Mouse (Mus musculus): ENCODE measurements at regions not wholly inside any gene's neighbourhood (a gene's known extent, or its start where the extent isn't known, plus 50 kb on each side); places are given as distances from the start of the nearest gene placed in this dataset.

DNA sequence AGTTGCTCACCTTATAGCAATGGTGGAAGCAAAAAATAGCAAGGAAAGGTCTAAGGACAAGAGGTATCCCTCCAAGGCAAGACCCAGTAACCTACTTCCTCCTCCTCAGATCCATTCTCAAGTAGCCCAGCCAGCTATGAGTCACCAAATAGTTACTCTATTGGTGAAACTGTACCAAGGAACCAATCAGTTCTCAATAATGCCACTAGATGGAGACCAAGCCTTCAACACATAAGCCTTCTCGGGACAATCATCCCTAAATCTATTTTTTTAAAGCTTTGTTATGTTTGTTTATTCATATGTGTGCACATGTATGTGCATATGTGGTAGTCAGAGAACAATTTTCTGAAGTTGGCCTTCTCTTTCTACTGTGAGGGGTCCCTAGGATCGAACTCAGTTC, 434.3 kb upstream of the Xylt1 start:
- H3K36me3 ChIP-seq (ENCODE audit: insufficient read depth, low read length): no peaks in the 10 kb centered on the region
- TF ChIP-seq NANOG (IDR thresholded peaks at IDR 0.05; ENCODE audit: borderline replicate concordance, low read length) (no peak), POU5F1 (IDR thresholded peaks at IDR 0.05; ENCODE audit: borderline replicate concordance, low read length) (no peak), CTCF (conservative IDR thresholded peaks at IDR 0.05; ENCODE audit: low read length) (no peak)
- no peaks in the 10 kb centered on the region for H3K4me1 ChIP-seq (replicated peaks; ENCODE audit: low read depth, low read length)
- no peaks in the 10 kb centered on the region for H3K9me3 ChIP-seq (ENCODE audit: low read length)
- no peak overlapping the region for H3K4me3 ChIP-seq (replicated peaks; ENCODE audit: low read length)
- H3K27me3 ChIP-seq (ENCODE audit: insufficient read depth, low read length): no peaks in the 10 kb centered on the region

DNA sequence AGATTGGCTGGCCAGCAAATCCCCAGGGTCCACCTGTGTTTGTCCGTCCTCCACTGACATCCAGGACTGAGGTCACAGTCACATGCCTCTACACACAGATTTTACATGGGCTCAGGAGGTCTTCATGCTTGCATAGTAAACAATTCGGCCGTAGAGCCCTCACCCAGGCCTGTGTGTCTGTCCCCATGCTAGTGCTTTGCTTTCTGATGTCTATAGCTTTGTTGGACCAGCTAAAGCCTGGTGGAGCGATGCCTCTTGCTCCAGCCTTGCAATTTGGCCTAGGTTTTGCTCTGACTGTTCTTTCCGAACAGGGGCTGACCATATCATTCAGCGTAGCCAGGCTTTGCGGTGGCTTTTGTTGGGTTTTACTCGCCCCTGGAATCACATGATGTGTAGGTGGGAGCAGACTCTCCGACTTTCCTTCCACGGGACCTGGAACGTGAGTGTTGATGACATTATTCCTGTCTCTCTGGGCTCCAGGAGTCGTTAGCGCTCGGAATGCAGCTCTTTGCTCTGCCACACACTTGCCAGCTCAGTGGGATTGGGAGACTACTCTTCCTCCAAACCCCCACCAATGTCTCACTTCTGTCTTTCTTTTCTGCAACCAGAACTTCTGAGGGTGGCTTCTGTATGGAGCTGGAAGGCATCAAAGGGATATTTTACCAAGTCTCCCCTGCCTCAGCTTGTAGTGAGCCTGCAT, 421.4 kb upstream of the Xylt1 start:
- H3K9me3 ChIP-seq (ENCODE audit: low read length): no peaks in the 10 kb centered on the region
- no peak overlapping the region for H3K4me3 ChIP-seq (replicated peaks; ENCODE audit: low read length)
- H3K4me1 ChIP-seq (replicated peaks; ENCODE audit: low read depth, low read length): no peaks in the 10 kb centered on the region
- no peaks in the 10 kb centered on the region for H3K36me3 ChIP-seq (ENCODE audit: insufficient read depth, low read length)
- no peak for TF ChIP-seq NANOG (IDR thresholded peaks at IDR 0.05; ENCODE audit: borderline replicate concordance, low read length)
- no peak for TF ChIP-seq POU5F1 (IDR thresholded peaks at IDR 0.05; ENCODE audit: borderline replicate concordance, low read length)
- no peak for TF ChIP-seq CTCF (conservative IDR thresholded peaks at IDR 0.05; ENCODE audit: low read length)
- no peaks in the 10 kb centered on the region for H3K27me3 ChIP-seq (ENCODE audit: insufficient read depth, low read length)

DNA sequence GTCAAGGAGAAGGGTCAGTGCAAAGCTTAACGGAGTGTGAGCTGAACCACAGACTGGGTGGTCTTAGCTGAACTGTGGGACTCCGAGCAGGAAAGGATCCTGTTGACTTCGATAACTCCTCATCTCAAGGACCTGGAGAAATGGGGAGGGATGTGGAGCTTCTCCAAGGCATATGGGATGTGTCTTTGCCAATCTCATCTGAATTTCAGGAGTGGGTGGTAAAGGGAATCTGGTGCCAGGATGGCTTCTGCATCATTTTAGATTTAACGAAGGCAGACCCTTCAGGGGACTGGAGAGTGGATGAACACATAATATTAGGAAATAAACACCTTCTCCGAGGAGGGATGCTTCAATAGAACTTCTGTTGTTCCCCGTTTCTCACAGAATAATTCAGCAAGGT, 416.9 kb upstream of the Xylt1 start:
- Histone ChIP-seq H3K36me3 (ENCODE audit: insufficient read depth, low read length) (no peaks in the 10 kb centered on the region), H3K4me3 (replicated peaks; ENCODE audit: low read length) (no peak overlapping the region), H3K9me3 (ENCODE audit: low read length) (peaks cover 3% of the 10 kb centered on the region; the same call in 1 of the 2 replicates), H3K27me3 (ENCODE audit: insufficient read depth, low read length) (no peaks in the 10 kb centered on the region), H3K4me1 (replicated peaks; ENCODE audit: low read depth, low read length) (no peaks in the 10 kb centered on the region)
- no peak for TF ChIP-seq NANOG (IDR thresholded peaks at IDR 0.05; ENCODE audit: borderline replicate concordance, low read length)
- TF ChIP-seq CTCF (conservative IDR thresholded peaks at IDR 0.05; ENCODE audit: low read length): no peak
- no peak for TF ChIP-seq POU5F1 (IDR thresholded peaks at IDR 0.05; ENCODE audit: borderline replicate concordance, low read length)

DNA sequence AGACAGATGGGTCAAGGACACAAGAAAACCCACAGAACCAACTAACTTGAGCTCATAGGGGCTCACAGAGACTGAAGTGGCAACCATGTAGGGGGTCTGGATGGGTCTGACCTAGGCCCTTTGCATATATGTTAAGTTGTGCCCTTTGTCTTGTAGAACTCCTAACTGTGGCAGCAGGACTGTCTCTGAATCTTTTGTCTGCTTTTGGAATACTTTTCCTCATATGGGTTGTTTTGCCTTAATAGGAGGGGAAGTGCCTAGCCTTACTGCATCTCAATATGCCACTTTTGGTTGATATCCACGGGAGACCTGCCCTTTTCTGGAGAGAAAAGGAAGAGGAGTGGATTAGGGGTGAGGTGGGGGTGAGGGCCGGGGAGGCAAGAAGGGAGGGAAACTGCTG, 389.4 kb upstream of the Xylt1 start:
- Histone ChIP-seq H3K4me3 (replicated peaks; ENCODE audit: low read length) (no peak overlapping the region), H3K27me3 (ENCODE audit: insufficient read depth, low read length) (no peaks in the 10 kb centered on the region), H3K36me3 (ENCODE audit: insufficient read depth, low read length) (no peaks in the 10 kb centered on the region), H3K4me1 (replicated peaks; ENCODE audit: low read depth, low read length) (no peaks in the 10 kb centered on the region), H3K9me3 (ENCODE audit: low read length) (peaks cover 31% of the 10 kb centered on the region)
- TF ChIP-seq NANOG (IDR thresholded peaks at IDR 0.05; ENCODE audit: borderline replicate concordance, low read length) (no peak), CTCF (conservative IDR thresholded peaks at IDR 0.05; ENCODE audit: low read length) (no peak), POU5F1 (IDR thresholded peaks at IDR 0.05; ENCODE audit: borderline replicate concordance, low read length) (no peak)

DNA sequence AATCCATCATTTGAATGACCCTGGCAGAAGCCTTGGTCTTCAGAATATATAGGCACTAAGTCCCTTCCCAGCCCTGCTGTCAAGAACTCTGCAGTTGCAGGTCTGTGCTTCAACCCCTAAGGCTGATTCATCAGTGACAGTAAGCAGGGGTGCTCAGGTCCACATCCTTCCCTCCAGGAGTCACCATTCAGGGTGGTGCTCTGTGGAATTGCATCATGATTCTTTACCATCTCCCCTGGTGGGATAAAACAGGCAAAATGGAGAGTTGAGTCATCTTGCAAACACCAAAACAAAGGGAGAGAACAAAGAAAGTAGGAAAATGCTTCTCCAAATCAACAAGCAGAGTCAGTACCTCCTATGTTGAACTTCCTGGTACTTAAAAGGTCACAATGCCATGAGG, 388.6 kb upstream of the Xylt1 start:
- H3K4me1 ChIP-seq (replicated peaks; ENCODE audit: low read depth, low read length): no peaks in the 10 kb centered on the region
- H3K36me3 ChIP-seq (ENCODE audit: insufficient read depth, low read length): no peaks in the 10 kb centered on the region
- peak; percentile 33; the same call in 1 of the 2 replicates for TF ChIP-seq NANOG (IDR thresholded peaks at IDR 0.05; ENCODE audit: borderline replicate concordance, low read length)
- TF ChIP-seq CTCF (conservative IDR thresholded peaks at IDR 0.05; ENCODE audit: low read length): no peak
- H3K9me3 ChIP-seq (ENCODE audit: low read length): peaks cover 31% of the 10 kb centered on the region
- no peaks in the 10 kb centered on the region for H3K27me3 ChIP-seq (ENCODE audit: insufficient read depth, low read length)
- H3K4me3 ChIP-seq (replicated peaks; ENCODE audit: low read length): no peak overlapping the region

DNA sequence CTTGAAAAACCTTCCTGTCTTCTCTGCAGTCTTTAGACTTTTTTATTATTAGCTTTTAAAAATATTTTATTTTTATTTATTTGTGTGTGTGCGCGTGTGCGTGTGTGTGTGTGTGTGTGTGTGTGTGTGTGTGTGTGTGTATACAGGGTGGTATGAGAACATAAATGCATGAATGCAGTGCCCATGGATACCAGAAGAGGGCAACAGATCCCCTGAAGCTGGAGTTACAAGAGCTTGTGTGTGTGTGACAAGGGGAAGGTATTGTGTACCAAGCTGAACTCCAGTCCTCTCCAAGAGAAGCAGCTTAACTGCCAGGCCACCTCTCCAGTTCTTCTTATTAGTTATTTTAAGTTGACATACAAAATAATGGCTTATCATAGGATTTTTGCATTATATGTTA, 385.0 kb upstream of the Xylt1 start:
- Histone ChIP-seq H3K9me3 (ENCODE audit: low read length) (peaks cover 19% of the 10 kb centered on the region), H3K27me3 (ENCODE audit: insufficient read depth, low read length) (no peaks in the 10 kb centered on the region), H3K4me3 (replicated peaks; ENCODE audit: low read length) (no peak overlapping the region), H3K4me1 (replicated peaks; ENCODE audit: low read depth, low read length) (no peaks in the 10 kb centered on the region), H3K36me3 (ENCODE audit: insufficient read depth, low read length) (no peaks in the 10 kb centered on the region)
- TF ChIP-seq POU5F1 (IDR thresholded peaks at IDR 0.05; ENCODE audit: borderline replicate concordance, low read length) (no peak), NANOG (IDR thresholded peaks at IDR 0.05; ENCODE audit: borderline replicate concordance, low read length) (no peak), CTCF (conservative IDR thresholded peaks at IDR 0.05; ENCODE audit: low read length) (no peak)

DNA sequence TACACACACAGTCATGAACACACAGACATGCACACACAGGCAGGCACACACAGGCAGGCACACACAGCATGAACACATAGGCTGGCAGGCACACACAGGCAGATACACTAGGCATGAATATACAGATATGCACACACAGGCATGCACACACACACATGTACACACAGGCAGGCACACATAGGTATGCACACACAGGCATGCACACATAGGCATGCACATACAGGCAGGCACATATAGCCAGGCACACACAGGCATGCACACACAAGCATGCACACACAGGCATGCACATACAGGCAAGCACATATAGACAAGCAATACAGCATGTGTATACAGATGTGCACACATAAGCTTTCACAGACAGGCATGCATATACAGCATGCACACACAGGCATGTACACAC, 377.6 kb upstream of the Xylt1 start:
- Histone ChIP-seq H3K27me3 (ENCODE audit: insufficient read depth, low read length) (no peaks in the 10 kb centered on the region), H3K36me3 (ENCODE audit: insufficient read depth, low read length) (no peaks in the 10 kb centered on the region), H3K9me3 (ENCODE audit: low read length) (peaks cover 3% of the 10 kb centered on the region; the same call in 1 of the 2 replicates), H3K4me3 (replicated peaks; ENCODE audit: low read length) (no peak overlapping the region), H3K4me1 (replicated peaks; ENCODE audit: low read depth, low read length) (no peaks in the 10 kb centered on the region)
- TF ChIP-seq CTCF (conservative IDR thresholded peaks at IDR 0.05; ENCODE audit: low read length) (no peak), NANOG (IDR thresholded peaks at IDR 0.05; ENCODE audit: borderline replicate concordance, low read length) (no peak), POU5F1 (IDR thresholded peaks at IDR 0.05; ENCODE audit: borderline replicate concordance, low read length) (no peak)

DNA sequence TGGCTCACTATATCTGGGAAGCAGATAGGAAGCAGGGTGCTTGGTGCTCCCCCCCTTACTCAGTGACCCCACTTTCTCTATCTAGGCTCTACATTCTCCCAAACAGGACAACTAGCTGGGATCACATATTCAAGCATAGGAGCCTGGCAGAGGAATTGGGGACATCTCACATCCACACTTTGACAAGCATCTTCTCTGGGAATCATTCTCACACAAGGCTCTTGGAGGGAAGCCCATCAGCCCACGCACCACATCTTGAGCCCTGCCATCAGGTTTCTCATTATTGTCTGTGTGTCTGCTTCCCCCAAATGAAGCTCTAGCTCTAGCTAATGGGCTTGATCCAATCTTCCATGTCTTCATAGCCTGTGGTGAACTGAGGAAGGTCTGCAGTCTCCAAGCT, 362.4 kb upstream of the Xylt1 start:
- H3K9me3 ChIP-seq (ENCODE audit: low read length): no peaks in the 10 kb centered on the region
- no peaks in the 10 kb centered on the region for H3K4me1 ChIP-seq (replicated peaks; ENCODE audit: low read depth, low read length)
- H3K4me3 ChIP-seq (replicated peaks; ENCODE audit: low read length): no peak overlapping the region
- no peaks in the 10 kb centered on the region for H3K27me3 ChIP-seq (ENCODE audit: insufficient read depth, low read length)
- TF ChIP-seq NANOG (IDR thresholded peaks at IDR 0.05; ENCODE audit: borderline replicate concordance, low read length) (no peak), CTCF (conservative IDR thresholded peaks at IDR 0.05; ENCODE audit: low read length) (no peak), POU5F1 (IDR thresholded peaks at IDR 0.05; ENCODE audit: borderline replicate concordance, low read length) (no peak)
- H3K36me3 ChIP-seq (ENCODE audit: insufficient read depth, low read length): no peaks in the 10 kb centered on the region

DNA sequence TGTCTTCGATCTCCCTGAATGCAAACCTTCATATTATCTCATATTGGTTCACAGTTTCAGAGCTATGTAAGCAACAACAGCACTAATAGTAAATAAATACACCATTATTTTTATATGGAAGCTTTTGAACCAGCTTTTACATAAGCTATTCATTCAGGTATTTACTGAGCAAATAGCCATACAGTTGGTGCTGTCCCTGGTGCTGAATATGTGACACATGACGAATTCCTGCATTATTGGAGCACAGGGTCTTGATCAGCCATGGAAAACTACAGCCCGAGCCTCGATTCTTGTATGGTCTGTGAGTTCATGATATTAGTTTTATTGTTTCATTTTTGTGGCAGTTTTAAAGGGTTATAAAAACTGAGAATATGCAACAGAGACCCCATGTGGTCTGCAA, 359.1 kb upstream of the Xylt1 start:
- H3K9me3 ChIP-seq (ENCODE audit: low read length): no peaks in the 10 kb centered on the region
- no peaks in the 10 kb centered on the region for H3K36me3 ChIP-seq (ENCODE audit: insufficient read depth, low read length)
- H3K27me3 ChIP-seq (ENCODE audit: insufficient read depth, low read length): no peaks in the 10 kb centered on the region
- H3K4me3 ChIP-seq (replicated peaks; ENCODE audit: low read length): no peak overlapping the region
- TF ChIP-seq POU5F1 (IDR thresholded peaks at IDR 0.05; ENCODE audit: borderline replicate concordance, low read length) (no peak), NANOG (IDR thresholded peaks at IDR 0.05; ENCODE audit: borderline replicate concordance, low read length) (no peak), CTCF (conservative IDR thresholded peaks at IDR 0.05; ENCODE audit: low read length) (no peak)
- H3K4me1 ChIP-seq (replicated peaks; ENCODE audit: low read depth, low read length): no peaks in the 10 kb centered on the region

All from E14TG2a.4 (cell line).